Mouse (Mus musculus) kidney, postnatal 0 days (tissue): ENCODE results near the gene Tubal3. TPM values are rescaled to one million over a fixed set of nuclear protein-coding genes. Genes with fewer than 3 reads are reported as not detected.

Experiments
- ATAC-seq: fragments of 200-750 bp; cut with Nextera tagmentation; replicated peaks from 2 replicates; pipeline ENCODE4 v1.8.0; 2017; ENCODE audit warnings: low read depth, moderate number of reproducible peaks, moderate TSS enrichment, moderate library complexity; ENCODE audit not compliant: low FRiP score
- DNase-seq: peaks from one replicate; pipeline ENCODE4 v3.0.0-alpha.2; 2016; ENCODE audit warnings: low spot score
- H3K27ac ChIP-seq: fragments of 300-500 bp; sonication (generic); 2 replicates; pipeline ENCODE4 v1.5.1; 2014; ENCODE audit warnings: mild to moderate bottlenecking
- H3K27me3 ChIP-seq: fragments of 300-500 bp; sonication (generic); 2 replicates; pipeline ENCODE4 v1.6.1; 2014; ENCODE audit warnings: low read length, mixed read lengths; ENCODE audit not compliant: insufficient read depth
- H3K36me3 ChIP-seq: fragments of 300-500 bp; sonication (generic); 2 replicates; pipeline ENCODE4 v1.6.1; 2014; ENCODE audit warnings: low read length, mixed read lengths; ENCODE audit not compliant: insufficient read depth
- H3K4me1 ChIP-seq: fragments of 300-500 bp; sonication (generic); replicated peaks from 2 replicates; pipeline ENCODE4 v1.6.1; 2014; ENCODE audit warnings: antibody characterized with exemption, low read length, mixed read lengths; ENCODE audit not compliant: insufficient read depth
- H3K4me2 ChIP-seq: fragments of 300-500 bp; sonication (generic); 2 replicates; pipeline ENCODE4 v1.6.1; 2014; ENCODE audit warnings: mild to moderate bottlenecking, low read length, moderate library complexity, mixed read lengths
- H3K4me3 ChIP-seq: fragments of 300-500 bp; sonication (generic); replicated peaks from 2 replicates; pipeline ENCODE4 v1.5.1; 2014; ENCODE audit warnings: low read depth, low read length
- H3K9ac ChIP-seq: fragments of 300-500 bp; sonication (generic); 2 replicates; pipeline ENCODE4 v1.6.1; 2014; ENCODE audit warnings: low read depth, low read length
- H3K9me3 ChIP-seq: fragments of 300-500 bp; sonication (generic); replicated peaks from 2 replicates; pipeline ENCODE4 v1.6.1; 2016; ENCODE audit warnings: low read length, inconsistent platforms, mixed read lengths
- CTCF ChIP-seq: IDR thresholded peaks from 2 replicates; pipeline ENCODE4 v1.5.1; 2016; ENCODE audit warnings: antibody characterized with exemption, low read depth, mild to moderate bottlenecking, moderate library complexity
- WGBS: fragments of 180-500 bp; shearing (Covaris S2); extraction: QIAGEN DNeasy Blood & Tissue Kit; methylation state at CpG from one replicate; pipeline ENCODE4 v1.1.7; 2014; 5-methylcytosine and 5-hydroxymethylcytosine counted together
- polyA plus RNA-seq: library from polyadenylated mRNA; unstranded; fragments of >200 nt; fragmentation: Nextera tagmentation; extraction: Ambion mirVana; gene quantifications from 2 replicates; pipeline ENCODE4 v1.2.1, GENCODE M21; 2015

Gene Tubal3
- polyA plus RNA-seq, 1 experiment from 2014 or later, result not detected

DNA sequence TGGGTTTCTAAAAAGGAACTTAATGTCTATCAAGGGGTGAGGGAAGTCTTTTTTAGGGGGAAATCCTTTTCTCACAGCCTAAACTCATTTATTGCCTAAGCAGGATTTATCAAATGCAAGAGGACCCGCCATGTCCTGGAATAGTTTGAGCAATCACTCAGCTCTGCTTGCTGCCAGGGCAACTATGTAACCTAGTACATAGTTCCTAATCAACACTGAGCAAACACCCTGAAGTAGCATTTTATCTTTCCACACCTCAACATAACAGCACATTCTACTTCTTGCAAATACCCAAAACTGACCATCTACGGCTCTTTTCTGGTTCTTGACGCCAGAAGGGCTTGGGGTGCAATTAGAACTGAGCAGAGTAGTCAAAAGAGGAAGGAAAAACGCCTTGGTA lies 9.8 kb upstream of the Tubal3 start:
- Histone ChIP-seq H3K27ac (no peak overlapping the region), H3K27me3 (no peaks in the 10 kb centered on the region), H3K9ac (no peak overlapping the region), H3K4me1 (no peaks in the 10 kb centered on the region), H3K4me2 (no peak overlapping the region), H3K4me3 (no peak overlapping the region), H3K9me3 (no peaks in the 10 kb centered on the region), H3K36me3 (no peaks in the 10 kb centered on the region)
- no peak for DNase-seq
- WGBS, result 87% methylated on average over 4 of the region's 4 CpGs
- TF ChIP-seq CTCF, result no peak
- ATAC-seq, result no peak

DNA sequence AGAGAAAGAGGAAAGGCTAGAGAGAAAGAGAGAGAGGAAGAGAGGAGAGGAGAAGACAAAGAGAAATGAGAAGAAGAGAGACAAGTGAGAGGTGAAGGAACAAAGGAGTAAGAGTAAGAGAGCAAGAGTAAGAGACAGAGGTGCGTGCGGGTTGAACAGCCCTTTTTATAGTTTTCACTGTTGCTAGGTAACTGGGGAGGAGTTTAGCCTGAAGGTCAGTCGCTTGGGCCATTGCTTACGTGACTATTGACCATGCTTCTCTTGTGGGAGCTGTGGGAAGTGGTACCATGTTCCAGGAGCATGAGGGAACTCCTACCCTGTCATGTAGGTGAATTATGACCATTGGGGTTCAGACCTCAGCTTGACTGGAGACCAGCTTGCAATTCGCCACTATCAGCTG lies 7.7 kb upstream of the Tubal3 start:
- Histone ChIP-seq H3K9me3 (no peaks in the 10 kb centered on the region), H3K27me3 (no peaks in the 10 kb centered on the region), H3K4me2 (no peak overlapping the region), H3K27ac (no peak overlapping the region), H3K9ac (no peak overlapping the region), H3K4me3 (no peak overlapping the region), H3K4me1 (no peaks in the 10 kb centered on the region), H3K36me3 (no peaks in the 10 kb centered on the region)
- no peak for ATAC-seq
- no peak for DNase-seq
- TF ChIP-seq CTCF, result no peak
- 83% methylated on average over 5 of the region's 5 CpGs for WGBS

DNA sequence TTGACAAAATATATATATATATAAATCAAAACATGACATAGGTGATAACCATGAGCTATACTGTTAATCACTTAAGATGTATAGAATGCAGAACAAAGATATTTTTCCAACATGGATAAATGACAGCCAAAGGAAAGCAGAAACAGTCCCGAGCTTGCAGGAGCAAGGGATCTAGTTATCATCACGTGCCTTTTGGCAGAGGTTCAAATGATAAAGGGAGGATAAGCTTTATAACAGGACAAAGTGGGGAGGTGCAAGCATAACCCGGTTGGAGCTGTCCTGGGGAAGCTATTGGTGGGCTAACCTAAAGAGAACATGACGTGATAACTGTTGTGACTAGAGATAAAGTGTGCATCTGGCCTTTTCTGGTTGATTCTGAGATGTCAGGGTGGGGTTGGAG lies 4.6 kb upstream of the Tubal3 start:
- Histone ChIP-seq H3K27ac (no peak overlapping the region), H3K27me3 (no peaks in the 10 kb centered on the region), H3K4me2 (no peak overlapping the region), H3K36me3 (no peaks in the 10 kb centered on the region), H3K4me1 (no peaks in the 10 kb centered on the region), H3K4me3 (no peak overlapping the region), H3K9ac (no peak overlapping the region), H3K9me3 (no peaks in the 10 kb centered on the region)
- 70% methylated on average over 4 of the region's 4 CpGs for WGBS
- ATAC-seq (no peak), DNase-seq (no peak)
- TF ChIP-seq CTCF, result no peak

DNA sequence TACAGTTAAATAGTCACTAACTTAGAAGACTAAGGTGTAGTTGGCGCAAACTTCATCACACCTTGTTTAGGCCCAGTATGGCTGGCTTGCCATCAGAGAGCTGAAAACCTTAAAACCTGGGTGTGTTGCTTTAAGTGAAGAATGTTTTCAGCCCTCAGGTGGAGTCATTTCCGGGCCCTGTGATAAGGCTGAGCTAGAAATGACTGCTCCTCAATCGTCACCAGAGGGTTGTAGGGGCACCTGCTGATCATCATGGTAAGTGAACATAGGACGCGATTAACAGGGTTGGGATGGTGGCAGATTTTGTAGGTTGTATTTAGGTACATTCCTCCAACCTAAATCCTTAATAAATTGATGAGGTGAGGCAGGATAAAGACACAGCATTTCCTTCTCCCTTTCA lies 6.4 kb downstream of the Tubal3 start:
- 83% methylated on average over 5 of the region's 5 CpGs for WGBS
- Histone ChIP-seq H3K36me3 (no peaks in the 10 kb centered on the region), H3K4me2 (no peak overlapping the region), H3K27ac (no peak overlapping the region), H3K27me3 (no peaks in the 10 kb centered on the region), H3K4me3 (no peak overlapping the region), H3K9me3 (no peaks in the 10 kb centered on the region), H3K9ac (no peak overlapping the region), H3K4me1 (no peaks in the 10 kb centered on the region)
- TF ChIP-seq CTCF, result no peak
- DNase-seq, result no peak
- ATAC-seq, result no peak

DNA sequence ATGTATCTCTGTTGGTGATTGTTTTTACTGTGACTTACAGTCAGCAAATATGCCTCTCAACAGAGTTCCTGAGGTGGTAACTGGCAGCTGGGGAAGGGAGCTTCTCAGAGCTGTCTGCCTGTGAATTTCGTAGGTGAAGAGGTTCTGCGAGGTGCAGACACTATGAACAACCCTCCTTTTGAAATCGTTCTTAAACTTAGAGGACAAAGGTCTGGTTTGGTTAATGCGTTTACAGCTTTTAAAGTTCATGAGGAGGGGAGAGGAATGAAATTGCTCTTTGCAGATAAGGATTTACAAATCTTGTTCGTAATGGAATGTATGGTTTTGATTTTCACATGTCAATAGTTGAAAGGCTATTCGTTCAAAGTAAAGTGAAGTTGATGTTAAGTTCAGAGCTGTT lies 7.6 kb downstream of the Tubal3 start:
- 74% methylated on average over 6 of the region's 6 CpGs for WGBS

DNA sequence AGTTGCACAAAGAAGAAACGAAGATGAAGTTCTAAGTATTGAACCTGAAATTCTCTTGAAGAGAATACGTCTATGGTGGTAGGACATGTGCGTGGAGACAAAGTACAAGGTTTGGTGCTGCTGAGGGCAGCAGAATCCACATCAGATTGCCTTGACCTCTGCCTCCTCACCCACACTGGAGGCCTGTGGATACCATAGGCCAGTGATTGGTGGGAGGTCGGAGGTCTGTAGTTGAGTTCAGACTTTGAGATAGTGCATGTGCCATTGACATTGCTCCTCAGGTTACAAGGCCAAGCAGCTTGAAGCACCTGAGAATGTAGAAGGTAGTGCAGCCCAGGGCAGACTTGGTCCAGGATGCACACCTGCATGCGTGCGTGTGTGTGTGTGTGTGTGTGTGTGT lies 8.0 kb downstream of the Tubal3 start:
- Histone ChIP-seq H3K4me2 (no peak overlapping the region), H3K36me3 (no peaks in the 10 kb centered on the region), H3K27me3 (no peaks in the 10 kb centered on the region), H3K9ac (no peak overlapping the region), H3K4me1 (no peaks in the 10 kb centered on the region), H3K4me3 (no peak overlapping the region), H3K27ac (no peak overlapping the region), H3K9me3 (no peaks in the 10 kb centered on the region)
- no peak for TF ChIP-seq CTCF
- ATAC-seq (no peak), DNase-seq (no peak)
- WGBS, result 90% methylated on average over 6 of the region's 6 CpGs

More for the DNA sequence above, 7.6 kb downstream of the Tubal3 start:
- no peaks in the 10 kb centered on the region for H3K9me3 ChIP-seq
- H3K27ac ChIP-seq, result no peak overlapping the region
- ATAC-seq, result no peak
- H3K4me2 ChIP-seq, result no peak overlapping the region
- no peak for DNase-seq
- no peaks in the 10 kb centered on the region for H3K4me1 ChIP-seq
- H3K9ac ChIP-seq, result no peak overlapping the region
- no peak overlapping the region for H3K4me3 ChIP-seq
- TF ChIP-seq CTCF, result no peak
- no peaks in the 10 kb centered on the region for H3K27me3 ChIP-seq
- H3K36me3 ChIP-seq, result no peaks in the 10 kb centered on the region

DNA sequence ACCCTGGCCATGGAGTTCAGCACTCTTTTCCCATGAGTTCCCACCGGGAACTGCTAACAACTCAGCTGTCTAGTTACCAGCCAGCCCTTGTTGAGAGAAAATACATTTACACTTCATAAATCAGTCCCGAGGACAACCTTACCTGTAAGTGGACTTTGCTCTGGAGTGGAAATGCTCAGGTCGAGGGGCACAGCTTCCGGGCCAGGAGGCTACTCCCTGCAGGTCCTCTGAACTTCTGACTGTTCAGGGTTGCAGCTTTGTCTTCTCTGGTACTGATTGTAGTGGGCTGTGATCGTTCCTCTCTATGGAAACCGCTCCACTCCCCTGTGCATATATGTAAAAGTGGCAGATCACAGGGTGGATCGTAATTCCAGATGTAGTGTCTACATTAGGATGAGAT lies 26.6 kb downstream of the Tubal3 start:
- 42% methylated on average over 7 of the region's 7 CpGs for WGBS
- Histone ChIP-seq H3K4me3 (no peak overlapping the region), H3K27me3 (no peaks in the 10 kb centered on the region), H3K36me3 (no peaks in the 10 kb centered on the region), H3K27ac (no peak overlapping the region), H3K9me3 (no peaks in the 10 kb centered on the region), H3K4me1 (no peaks in the 10 kb centered on the region), H3K4me2 (no peak overlapping the region), H3K9ac (no peak overlapping the region)
- no peak for TF ChIP-seq CTCF
- DNase-seq, result no peak
- ATAC-seq, result no peak
